Mouse (Mus musculus) stomach, postnatal 0 days (tissue): ENCODE measurements around the gene Fgfr2. TPM values are rescaled to one million over a fixed set of nuclear protein-coding genes. Genes with fewer than 3 reads are reported as not detected.

Experiments used
- ATAC-seq: fragments of 200-750 bp; cut with Nextera tagmentation; 2 replicates; pipeline ENCODE4 v1.8.0; 2017; ENCODE audit not compliant: low FRiP score, low TSS enrichment
- DNase-seq: peaks from one replicate; pipeline ENCODE4 v3.0.0-alpha.2; 2016; ENCODE audit warnings: low spot score
- H3K27ac ChIP-seq: fragments of 300-500 bp; sonication (generic); replicated peaks from 2 replicates; pipeline ENCODE4 v1.5.1; 2014; ENCODE audit warnings: mild to moderate bottlenecking, control low read depth
- H3K27me3 ChIP-seq: fragments of 300-500 bp; sonication (generic); 2 replicates; pipeline ENCODE4 v1.6.1; 2014; ENCODE audit warnings: low read length; ENCODE audit not compliant: control insufficient read depth, insufficient read depth
- H3K36me3 ChIP-seq: fragments of 300-500 bp; sonication (generic); 2 replicates; pipeline ENCODE4 v1.6.1; 2014; ENCODE audit warnings: low read length, mixed read lengths; ENCODE audit not compliant: control insufficient read depth, insufficient read depth
- H3K4me1 ChIP-seq: fragments of 300-500 bp; sonication (generic); replicated peaks from 2 replicates; pipeline ENCODE4 v1.6.1; 2014; ENCODE audit warnings: antibody characterized with exemption; ENCODE audit not compliant: control insufficient read depth, insufficient read depth
- H3K4me2 ChIP-seq: fragments of 300-500 bp; sonication (generic); replicated peaks from 2 replicates; pipeline ENCODE4 v1.6.1; 2014; ENCODE audit warnings: low read depth, mild to moderate bottlenecking, control low read depth, moderate library complexity
- H3K4me3 ChIP-seq: fragments of 300-500 bp; sonication (generic); 2 replicates; pipeline ENCODE4 v1.5.1; 2014; ENCODE audit warnings: low read depth, low read length, control low read depth
- H3K9ac ChIP-seq: fragments of 300-500 bp; sonication (generic); 2 replicates; pipeline ENCODE4 v1.6.1; 2014; ENCODE audit warnings: mild to moderate bottlenecking, low read length, control low read depth, mixed read lengths
- H3K9me3 ChIP-seq: fragments of 300-500 bp; sonication (generic); 2 replicates; pipeline ENCODE4 v1.6.1; 2016; ENCODE audit warnings: low read length; ENCODE audit not compliant: control insufficient read depth
- CTCF ChIP-seq: IDR thresholded peaks from 2 replicates; pipeline ENCODE4 v1.5.1; 2016; ENCODE audit warnings: antibody characterized with exemption, low read depth, mild to moderate bottlenecking, moderate library complexity
- EP300 ChIP-seq: optimal IDR thresholded peaks from 2 replicates; pipeline ENCODE3; 2016; ENCODE audit warnings: antibody characterized with exemption
- WGBS: fragments of 180-500 bp; shearing (Covaris S2); extraction: QIAGEN DNeasy Blood & Tissue Kit; methylation state at CpG from one replicate; pipeline ENCODE4 v1.1.7; 2014; 5-methylcytosine and 5-hydroxymethylcytosine counted together
- polyA plus RNA-seq: library from polyadenylated mRNA; unstranded; fragments of >200 nt; fragmentation: Nextera tagmentation; extraction: Ambion mirVana; gene quantifications from 2 replicates; pipeline ENCODE4 v1.2.1, GENCODE M21; 2015

Gene Fgfr2
- polyA plus RNA-seq, 1 experiment from 2014 or later = 60.8 TPM

DNA sequence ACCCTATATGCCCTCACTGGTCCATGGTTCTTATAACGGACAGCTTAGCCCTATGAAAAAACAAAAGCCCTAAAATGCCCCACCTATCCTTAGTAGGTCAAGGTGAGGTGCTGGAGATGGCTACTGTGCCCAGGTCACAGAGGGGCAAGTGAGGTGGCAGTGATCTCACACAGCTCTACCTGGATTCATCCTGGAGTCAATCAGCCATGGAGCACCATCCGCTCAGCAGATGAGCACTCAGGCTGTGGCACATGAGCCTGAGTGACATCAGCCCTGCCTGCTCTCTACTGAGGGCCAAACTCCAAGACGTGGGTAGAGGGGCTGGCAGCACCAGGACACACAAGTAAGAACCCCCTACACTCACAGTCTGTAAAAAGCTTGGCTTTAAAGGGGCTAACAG lies 121.8 kb downstream of the Fgfr2 start:
- Histone ChIP-seq H3K4me1 (no peaks in the 10 kb centered on the region), H3K9me3 (no peaks in the 10 kb centered on the region), H3K27ac (no peak overlapping the region), H3K4me2 (no peak overlapping the region), H3K27me3 (no peaks in the 10 kb centered on the region), H3K4me3 (no peak overlapping the region), H3K36me3 (peaks cover 18% of the 10 kb centered on the region), H3K9ac (no peak overlapping the region)
- ATAC-seq = no peak
- TF ChIP-seq CTCF (no peak), EP300 (no peak)
- WGBS = 88% methylated on average over 3 of the region's 3 CpGs
- no peak for DNase-seq

DNA sequence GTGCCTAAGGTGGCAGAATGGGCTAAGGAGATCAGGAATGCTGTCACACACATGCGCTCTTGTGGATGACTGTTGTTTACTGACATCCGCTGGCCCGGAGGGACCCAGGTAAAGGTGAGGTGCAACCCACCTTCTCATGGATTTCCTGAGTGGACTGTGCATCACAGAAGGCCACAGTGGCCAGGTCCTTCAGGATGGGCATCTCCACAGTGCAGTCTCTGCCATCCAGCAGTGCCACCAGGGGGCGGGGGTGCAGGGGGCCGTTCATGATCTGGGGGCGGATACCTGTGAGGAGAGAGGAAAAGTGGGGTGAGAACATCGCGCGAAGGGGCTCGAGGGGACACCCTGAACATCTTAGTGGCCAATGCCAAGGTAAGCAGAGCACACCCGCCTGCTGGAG lies 124.1 kb downstream of the Fgfr2 start:
- H3K36me3 ChIP-seq = peaks cover 32% of the 10 kb centered on the region

DNA sequence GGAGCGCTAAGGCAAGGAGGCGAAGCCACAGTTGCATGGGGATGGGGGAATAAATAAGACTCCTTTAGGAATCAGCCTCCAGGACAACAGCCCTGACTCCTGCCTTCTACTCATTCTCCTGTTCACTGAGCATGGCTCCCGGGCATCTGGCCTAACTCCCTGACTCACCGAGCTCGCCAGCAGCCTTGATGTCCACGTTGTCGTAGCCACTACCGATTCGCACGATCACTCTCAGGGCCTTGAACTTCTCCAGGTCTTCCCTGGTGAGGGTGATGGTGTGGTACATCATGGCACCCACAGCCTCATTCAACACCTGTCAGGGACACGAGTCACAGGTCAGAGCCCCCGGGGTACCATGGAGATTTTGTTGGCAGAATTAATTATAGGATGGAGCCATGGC lies 124.5 kb downstream of the Fgfr2 start:
- no peak for DNase-seq
- peaks cover 32% of the 10 kb centered on the region for H3K36me3 ChIP-seq
- H3K27ac ChIP-seq = no peak overlapping the region

More for the DNA sequence above, 124.1 kb downstream of the Fgfr2 start:
- Histone ChIP-seq H3K4me2 (no peak overlapping the region), H3K9ac (no peak overlapping the region), H3K9me3 (no peaks in the 10 kb centered on the region), H3K27me3 (no peaks in the 10 kb centered on the region), H3K27ac (no peak overlapping the region), H3K4me1 (no peaks in the 10 kb centered on the region), H3K4me3 (no peak overlapping the region)
- DNase-seq = no peak
- no peak for ATAC-seq
- WGBS = 94% methylated on average over 11 of the region's 11 CpGs
- no peak for TF ChIP-seq EP300
- TF ChIP-seq CTCF = no peak

DNA sequence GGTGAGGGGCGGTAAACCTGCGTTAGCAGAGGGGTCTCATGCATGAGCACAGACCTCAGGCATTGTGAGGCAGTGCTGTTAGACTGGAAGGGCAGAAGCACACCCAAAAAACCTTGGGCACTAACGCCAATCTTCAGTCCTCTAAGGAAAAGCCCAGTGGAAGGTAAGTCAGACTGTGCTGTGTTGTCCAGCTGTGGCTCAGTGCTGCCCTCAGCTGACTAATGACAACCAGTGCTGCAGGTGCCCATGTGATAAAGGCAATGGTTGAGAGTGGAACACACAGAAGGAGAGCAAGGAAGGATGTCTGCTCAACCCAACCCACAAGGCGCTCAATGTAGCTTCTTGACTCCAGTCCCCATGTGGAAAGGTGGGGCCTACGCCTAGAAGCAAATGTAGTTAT lies 126.8 kb downstream of the Fgfr2 start:
- peaks cover 37% of the 10 kb centered on the region for H3K36me3 ChIP-seq
- DNase-seq (peak; percentile 52), ATAC-seq (0 out of 2 replicates have a peak, but pooled peaks have one; percentile 61)
- no peak overlapping the region for H3K4me3 ChIP-seq
- 87% methylated on average over 5 of the region's 5 CpGs for WGBS
- peak; percentile 77 for TF ChIP-seq CTCF
- TF ChIP-seq EP300 = no peak
- no peak overlapping the region for H3K4me2 ChIP-seq
- no peaks in the 10 kb centered on the region for H3K27me3 ChIP-seq
- H3K9me3 ChIP-seq = no peaks in the 10 kb centered on the region
- no peak overlapping the region for H3K27ac ChIP-seq
- H3K4me1 ChIP-seq = no peaks in the 10 kb centered on the region
- H3K9ac ChIP-seq = no peak overlapping the region

More for the DNA sequence above, 124.5 kb downstream of the Fgfr2 start:
- Histone ChIP-seq H3K9me3 (no peaks in the 10 kb centered on the region), H3K27me3 (no peaks in the 10 kb centered on the region), H3K4me1 (no peaks in the 10 kb centered on the region), H3K9ac (no peak overlapping the region), H3K4me3 (no peak overlapping the region), H3K4me2 (no peak overlapping the region)
- 96% methylated on average over 12 of the region's 12 CpGs for WGBS
- no peak for ATAC-seq
- TF ChIP-seq CTCF (no peak), EP300 (no peak)

DNA sequence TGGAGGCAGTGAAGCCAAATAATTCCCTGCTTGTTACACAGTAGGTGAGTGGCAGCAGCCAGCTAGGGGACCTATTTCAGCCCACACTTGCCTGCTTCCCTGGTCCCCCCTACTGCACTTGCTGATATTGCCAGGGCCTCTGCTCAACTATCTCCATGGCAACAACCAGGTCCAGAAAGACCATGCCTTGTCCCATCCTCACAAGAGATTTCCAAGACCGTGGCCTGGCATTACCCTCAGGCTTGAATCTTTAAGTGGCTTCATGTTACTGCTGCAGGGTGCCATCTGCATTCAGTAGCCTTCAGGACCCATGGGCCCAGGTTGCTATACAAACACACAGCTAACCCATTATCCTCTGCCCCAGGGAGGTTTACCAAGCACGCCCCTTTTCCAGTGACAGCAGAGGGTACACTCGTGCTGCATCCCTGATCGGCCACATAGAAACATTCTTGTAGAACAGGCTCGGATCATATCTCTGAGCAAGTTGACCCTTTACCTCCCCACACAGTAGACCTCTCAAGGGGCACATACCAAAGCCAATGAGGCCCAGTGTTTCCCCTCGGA lies 128.4 kb downstream of the Fgfr2 start:
- H3K36me3 ChIP-seq = peaks cover 51% of the 10 kb centered on the region
- no peak overlapping the region for H3K9ac ChIP-seq
- H3K4me3 ChIP-seq = no peak overlapping the region
- no peak for TF ChIP-seq CTCF
- no peak for TF ChIP-seq EP300
- no peak overlapping the region for H3K4me2 ChIP-seq
- DNase-seq (no peak), ATAC-seq (no peak)
- no peak overlapping the region for H3K27ac ChIP-seq
- WGBS = 70% methylated on average over 6 of the region's 6 CpGs
- no peaks in the 10 kb centered on the region for H3K9me3 ChIP-seq
- no peaks in the 10 kb centered on the region for H3K27me3 ChIP-seq
- no peaks in the 10 kb centered on the region for H3K4me1 ChIP-seq

DNA sequence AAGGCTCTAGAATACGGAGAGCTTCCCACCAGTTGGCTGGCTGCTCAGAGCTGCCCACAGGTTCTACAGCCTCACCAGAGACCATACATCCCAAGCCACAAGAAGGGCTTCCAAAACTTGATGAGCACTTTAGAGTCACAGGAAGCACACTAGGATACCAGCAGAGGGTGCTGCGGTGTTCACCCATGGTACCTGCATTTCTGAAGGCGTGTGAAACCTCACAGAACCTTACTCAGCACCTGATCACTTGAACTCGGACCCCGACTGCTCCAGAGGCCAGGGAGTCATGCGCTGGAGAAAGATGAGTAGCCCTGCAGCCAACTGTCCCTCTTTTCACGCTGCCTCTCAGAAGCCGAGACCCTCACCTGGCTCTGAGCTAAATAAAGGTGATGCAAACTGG lies 129.0 kb downstream of the Fgfr2 start:
- H3K36me3 ChIP-seq = peaks cover 56% of the 10 kb centered on the region
- no peaks in the 10 kb centered on the region for H3K27me3 ChIP-seq
- H3K9me3 ChIP-seq = no peaks in the 10 kb centered on the region
- no peak for ATAC-seq
- WGBS = 81% methylated on average over 8 of the region's 8 CpGs
- H3K27ac ChIP-seq = no peak overlapping the region
- DNase-seq = peak; percentile 18
- H3K4me3 ChIP-seq = no peak overlapping the region
- no peaks in the 10 kb centered on the region for H3K4me1 ChIP-seq
- no peak overlapping the region for H3K9ac ChIP-seq
- H3K4me2 ChIP-seq = no peak overlapping the region
- TF ChIP-seq EP300 = no peak
- TF ChIP-seq CTCF = peak; percentile 58
